Mouse (Mus musculus) urinary bladder, postnatal 25 days (tissue): ENCODE measurements around the gene Cdh4.

Experiments used
- DNase-seq: peaks from one replicate; pipeline ENCODE4 v3.0.0; 2022; ENCODE audit warnings: low spot score

The Cdh4 gene

DNA sequence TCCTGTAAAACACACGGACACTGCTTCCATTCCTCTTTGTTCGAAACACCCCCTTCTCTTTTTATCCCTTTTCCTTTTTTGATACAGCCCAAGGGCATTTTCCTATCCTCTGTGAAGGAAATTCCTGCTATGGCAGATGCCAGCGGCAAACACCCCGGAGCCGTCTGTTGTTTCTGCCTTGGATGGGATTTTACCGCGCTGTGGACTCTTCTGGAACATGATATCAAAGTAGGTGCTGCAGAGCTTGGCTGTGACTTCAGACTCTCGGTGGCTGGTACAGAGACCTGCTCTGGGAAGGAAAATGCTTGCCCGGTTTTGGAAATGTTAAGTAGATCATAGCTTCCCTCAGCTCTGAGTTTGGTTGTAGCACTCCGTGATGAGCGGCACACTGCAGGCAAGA is 156.7 kb downstream of the Cdh4 start:
- DNase-seq = no peak

DNA sequence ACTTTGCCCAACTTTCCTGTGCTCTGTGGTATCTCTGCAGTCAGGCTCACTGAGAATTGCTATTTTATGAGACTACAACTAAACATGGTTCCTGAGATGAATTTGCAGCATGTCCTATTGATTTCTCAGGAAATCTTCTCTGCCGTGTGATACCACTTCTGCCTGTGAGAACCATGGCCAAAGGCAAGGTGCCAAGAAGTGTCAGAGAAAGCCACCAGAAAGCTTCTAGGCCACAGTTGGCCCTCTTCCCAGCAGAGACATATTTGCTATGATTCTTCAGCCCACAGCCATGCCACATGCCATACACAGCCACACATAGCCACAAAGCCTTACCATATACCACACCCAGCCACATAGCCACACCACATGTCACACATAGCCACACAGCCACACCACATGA is 157.7 kb downstream of the Cdh4 start:
- no peak for DNase-seq

DNA sequence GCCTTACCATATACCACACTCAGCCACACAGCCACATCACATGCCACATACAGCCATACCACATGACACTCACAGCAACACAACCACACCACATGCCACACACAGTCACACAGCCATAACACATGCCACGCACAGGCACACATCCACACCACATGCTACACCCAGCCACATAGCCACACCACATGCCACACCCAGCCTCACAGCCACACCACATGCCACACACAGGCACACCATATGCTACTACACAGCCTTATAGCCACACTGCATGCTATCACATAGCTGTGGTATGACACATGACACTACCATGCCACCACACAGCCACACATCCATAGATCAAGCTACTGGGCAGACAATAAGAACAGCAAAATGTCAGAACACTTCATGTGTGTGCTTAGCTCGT is 158.1 kb downstream of the Cdh4 start:
- no peak for DNase-seq

GRCm38 (mm10) chr2:179601167-179601566 is 158.9 kb downstream of the Cdh4 start:
- no peak for DNase-seq

DNA sequence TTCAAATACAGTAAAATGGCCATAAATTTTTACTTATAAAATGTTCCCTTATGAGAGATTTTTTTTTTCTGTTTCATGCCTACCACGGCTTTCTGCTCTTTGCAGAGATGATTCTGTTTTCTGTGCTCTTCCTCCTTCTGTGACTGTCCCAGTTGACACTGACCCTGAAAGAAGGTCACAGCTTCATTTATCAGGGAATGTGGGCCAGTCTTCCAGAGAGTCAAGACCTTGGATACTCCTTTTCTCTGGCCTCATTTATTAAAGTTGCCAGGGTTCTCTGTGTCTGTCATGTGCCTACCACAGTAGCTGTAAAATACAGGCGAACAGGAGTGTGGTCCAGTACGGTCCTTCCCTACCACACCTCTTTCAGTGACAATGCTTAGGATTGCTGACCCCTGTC is 162.5 kb downstream of the Cdh4 start:
- DNase-seq = no peak

- DNase-seq = no peak
These were observed 163.0 kb downstream of the Cdh4 start for GRCm38 (mm10) chr2:179605255-179605654.

GRCm38 (mm10) chr2:179606341-179606740 is 164.1 kb downstream of the Cdh4 start:
- DNase-seq = no peak

DNA sequence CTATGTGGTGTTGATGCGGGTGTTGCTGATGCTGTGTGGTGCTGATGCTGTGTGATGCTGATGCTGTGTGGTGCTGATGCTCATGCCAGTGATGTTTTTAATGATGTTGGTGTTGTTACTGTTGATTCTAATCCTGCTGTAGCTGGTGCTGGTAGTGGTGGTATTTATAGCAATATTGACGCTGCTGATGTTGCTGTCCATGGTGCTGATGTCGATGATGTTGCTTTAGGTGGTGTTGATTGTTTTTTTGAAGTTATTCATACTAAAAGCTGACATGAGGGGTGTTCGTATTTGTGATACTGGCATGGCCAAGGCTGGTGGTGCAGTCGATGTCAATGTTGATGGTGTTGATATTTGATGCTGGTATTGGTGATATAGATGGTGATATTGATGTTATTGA is 173.7 kb downstream of the Cdh4 start:
- peak; percentile 6 for DNase-seq

DNA sequence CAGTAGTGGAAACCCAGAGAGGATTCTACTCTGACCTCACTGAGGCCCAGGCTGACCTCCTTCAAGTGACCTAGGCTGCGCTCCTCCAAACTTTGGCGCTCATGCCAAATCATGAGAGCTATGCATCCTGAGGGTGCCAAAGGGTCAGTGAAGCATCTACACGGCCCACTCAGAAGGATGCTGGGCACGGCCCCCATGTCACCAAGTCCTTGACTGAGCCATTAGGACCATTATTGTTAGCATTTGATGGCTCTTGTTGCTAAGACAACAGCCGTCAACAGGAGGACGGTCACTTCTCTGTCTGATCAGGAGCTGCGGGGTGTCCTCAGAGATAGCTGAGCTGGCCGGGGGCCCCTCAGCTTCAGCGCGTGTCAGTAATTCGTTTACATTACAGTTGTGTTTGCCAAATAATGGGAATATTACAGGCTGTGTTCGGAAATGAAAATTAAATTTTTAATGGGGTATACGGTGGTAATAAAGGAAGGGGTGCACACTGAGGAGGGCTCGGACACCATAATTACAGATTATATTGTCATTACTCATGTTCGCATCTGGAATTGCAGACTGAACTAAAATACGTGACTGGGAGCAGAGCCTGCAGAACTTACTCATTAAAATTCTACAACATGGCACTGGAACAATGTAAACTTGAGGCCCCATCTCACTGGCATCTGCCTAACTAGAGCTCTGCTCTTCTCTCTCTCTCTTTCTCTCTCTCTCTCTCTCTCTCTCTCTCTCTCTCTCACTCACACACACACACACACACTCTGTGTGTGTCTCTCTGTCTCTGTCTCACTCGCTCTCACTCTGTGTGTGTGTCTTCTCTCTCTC is 181.6 kb downstream of the Cdh4 start:
- no peak for DNase-seq

- DNase-seq = no peak
These were observed 185.3 kb downstream of the Cdh4 start for GRCm38 (mm10) chr2:179627563-179627962.

GRCm38 (mm10) chr2:179630720-179631119 is 188.5 kb downstream of the Cdh4 start:
- no peak for DNase-seq

GRCm38 (mm10) chr2:179640576-179641301 is 198.5 kb downstream of the Cdh4 start:
- DNase-seq = no peak

DNA sequence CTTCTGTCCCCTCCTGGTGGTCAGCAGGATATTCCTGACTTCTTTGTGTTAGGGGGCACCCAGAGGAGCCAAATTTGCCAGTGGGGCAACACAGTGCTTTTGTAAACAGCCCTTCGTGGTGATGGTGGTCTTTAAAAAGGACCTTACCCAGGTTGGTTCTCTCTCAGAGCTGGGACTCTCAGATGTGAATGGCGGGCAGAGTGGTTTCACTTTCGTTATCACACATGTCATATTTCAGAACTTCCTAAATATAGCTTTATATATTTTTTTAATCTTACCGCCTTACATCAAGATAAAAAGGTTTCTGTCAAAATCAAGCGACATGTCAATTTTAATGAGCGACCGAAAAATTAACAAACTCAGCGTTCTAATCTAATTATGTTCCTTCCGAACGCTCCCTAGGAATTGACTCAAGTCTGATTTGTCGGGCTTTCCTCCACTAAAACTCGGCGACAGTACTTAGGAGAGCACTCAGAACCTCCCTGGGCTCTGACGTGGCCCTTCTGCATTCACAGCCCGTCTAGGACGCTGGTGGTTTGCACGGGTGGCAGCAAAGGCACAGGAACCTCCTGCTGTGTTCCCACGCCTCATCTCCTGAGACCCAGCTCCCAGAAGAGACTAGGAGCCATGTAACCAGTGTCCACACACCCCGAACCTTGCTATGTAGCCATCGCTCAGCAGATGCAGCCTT is 206.5 kb downstream of the Cdh4 start:
- no peak for DNase-seq

DNA sequence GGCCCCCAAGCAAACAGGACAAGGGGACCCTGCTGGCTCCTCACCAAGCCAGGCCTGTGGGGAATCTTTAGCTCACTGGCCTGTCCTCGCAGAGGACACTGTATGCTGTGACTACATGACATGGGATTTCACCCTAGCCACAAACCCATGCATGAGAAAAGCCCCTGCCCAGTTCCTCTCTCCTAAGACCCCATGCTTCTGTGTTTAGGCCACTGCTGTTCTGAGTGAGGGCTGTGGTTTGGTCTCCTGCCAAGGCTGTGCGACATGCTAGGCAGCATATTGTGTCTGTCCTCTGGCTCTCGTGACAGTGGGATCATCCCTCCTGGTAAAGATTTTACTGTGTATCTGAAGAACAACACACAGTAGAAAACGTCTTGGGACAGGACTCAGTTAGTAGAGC is 207.1 kb downstream of the Cdh4 start:
- DNase-seq = no peak

GRCm38 (mm10) chr2:179650168-179650567 is 207.9 kb downstream of the Cdh4 start:
- no peak for DNase-seq

DNA sequence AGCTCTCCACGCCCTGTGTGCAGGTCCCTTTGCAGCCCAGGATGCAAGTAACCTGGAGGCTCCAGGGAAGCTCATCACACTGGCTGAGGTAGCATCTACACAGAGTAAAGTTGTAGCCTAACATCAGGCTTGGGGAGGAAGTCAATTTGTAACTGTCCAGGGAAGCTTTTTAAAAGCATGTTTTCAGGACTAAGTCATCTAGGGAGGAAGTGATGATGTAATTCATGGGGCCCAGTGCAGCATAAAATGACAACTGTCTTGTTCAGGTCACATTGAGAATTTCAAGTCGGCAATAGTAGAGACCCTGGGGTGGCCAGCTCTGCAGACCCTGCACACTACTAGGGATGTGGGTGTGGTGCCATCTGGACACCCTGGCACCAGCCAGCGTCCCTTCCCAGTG is 213.3 kb downstream of the Cdh4 start:
- DNase-seq = no peak

DNA sequence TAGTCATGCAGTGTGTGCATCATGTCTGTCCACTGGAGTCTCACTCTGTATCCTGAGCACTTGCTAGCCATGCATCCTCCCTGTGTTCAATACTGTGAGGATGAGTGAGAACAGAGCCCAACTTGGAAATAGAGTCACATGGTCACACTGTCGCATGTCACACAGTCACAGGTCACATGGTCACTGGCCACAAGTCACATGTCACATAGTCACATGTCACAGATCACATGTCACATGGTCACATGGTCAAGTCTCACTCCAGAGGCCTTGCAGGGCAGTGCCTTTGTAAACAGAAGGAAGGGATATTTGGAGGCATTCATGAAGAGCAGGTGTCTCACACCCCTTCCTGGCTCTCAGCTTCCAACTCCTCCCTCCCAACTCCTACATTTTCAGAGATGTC is 217.0 kb downstream of the Cdh4 start:
- DNase-seq = no peak

DNA sequence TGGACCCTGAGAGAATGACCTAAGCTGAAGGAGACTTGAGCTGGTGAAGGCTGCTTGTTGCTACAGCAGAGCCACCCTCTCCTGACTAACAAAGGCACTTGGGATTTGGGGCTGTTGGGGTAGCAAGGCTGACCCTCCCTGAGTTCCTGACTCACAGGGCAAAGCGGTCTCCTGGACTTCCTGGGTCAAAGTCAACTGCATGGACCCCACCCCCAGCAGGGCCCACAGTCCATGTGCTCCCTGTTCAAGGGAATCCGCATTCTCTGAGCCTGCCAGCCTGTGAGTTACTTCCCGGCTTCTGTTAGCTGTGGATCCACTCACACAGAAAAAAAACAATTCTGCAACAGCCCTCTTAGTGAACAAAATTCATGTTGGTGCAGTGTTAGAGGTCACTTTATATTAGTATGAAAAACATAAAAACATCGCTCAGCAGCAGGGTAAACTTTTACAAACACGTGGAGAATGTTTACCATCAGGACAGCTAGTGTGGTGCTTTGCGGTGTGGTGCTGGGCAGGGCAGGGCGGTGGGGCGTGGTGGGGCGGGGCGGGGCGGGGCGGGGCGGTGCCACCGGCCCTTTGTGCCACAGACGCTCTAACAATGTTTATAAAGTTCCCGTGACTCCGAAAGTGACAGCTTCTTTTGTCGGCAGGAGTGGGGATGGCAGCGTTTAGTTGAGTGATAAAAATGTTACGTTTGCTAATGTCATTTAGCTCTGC is 219.9 kb downstream of the Cdh4 start:
- DNase-seq = no peak

GRCm38 (mm10) chr2:179662739-179663138 is 220.5 kb downstream of the Cdh4 start:
- DNase-seq = no peak

DNA sequence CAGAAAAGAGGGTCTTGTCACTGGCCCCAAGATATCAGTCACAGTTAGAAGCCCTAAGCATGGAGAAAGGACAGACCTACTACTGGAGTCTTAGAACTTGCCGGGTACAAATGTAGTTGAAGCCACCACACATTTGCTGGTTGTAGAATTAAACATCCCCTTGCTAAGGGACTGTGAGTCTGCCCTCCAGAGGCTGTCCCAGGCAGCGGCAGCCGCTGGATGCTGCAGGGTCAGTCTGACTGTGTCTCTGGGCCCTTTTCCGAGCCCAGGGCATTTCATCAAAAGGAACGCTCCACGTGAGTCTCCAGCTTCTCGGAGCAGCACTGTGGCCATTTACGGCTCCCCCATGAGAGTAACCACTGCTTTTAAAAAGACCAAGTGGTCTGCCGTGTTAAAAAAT is 221.4 kb downstream of the Cdh4 start:
- no peak for DNase-seq

GRCm38 (mm10) chr2:179664171-179664608 is 222.0 kb downstream of the Cdh4 start:
- DNase-seq = no peak

GRCm38 (mm10) chr2:179670689-179671088 is 228.5 kb downstream of the Cdh4 start:
- DNase-seq = no peak
